Mouse (Mus musculus): ENCODE results near the gene Tufm.
"Not testable (repeated sequence)": the region's sequence is repeated elsewhere in the genome, so short reads cannot be mapped to it uniquely, and the experiment has no call there.

Gene Tufm

GRCm38 (mm10) chr7:126465246-126466030 is 21.7 kb upstream of the Tufm start:
- DNase-seq (ENCODE audit: low spot score in 2 of 2), result no peak

DNA sequence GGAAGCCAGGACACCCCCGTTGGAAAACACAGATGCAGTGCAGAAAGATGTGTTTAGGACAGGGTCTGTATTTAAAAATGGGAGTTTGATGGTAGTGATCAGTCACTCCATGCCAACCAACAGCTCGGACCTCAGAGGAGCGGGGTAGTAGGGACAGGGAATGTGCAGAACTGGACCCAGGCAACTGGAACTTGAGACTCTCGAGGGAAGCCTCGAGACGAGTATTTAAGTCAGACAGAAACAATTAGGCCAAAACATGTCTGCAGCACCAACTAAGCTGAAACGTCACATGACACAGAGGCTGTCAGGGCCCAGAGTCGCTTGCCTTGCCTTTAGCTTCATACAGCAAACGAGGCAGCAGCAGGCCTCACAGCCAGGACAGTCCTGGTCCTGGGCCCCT is 21.0 kb upstream of the Tufm start:
- no peak for DNase-seq (ENCODE audit: low spot score in 2 of 2)

GRCm38 (mm10) chr7:126466707-126467106 is 20.5 kb upstream of the Tufm start:
- DNase-seq (ENCODE audit: low spot score in 2 of 2), result no peak

GRCm38 (mm10) chr7:126467271-126467670 is 19.9 kb upstream of the Tufm start:
- peak in 1 of 2 experiments; percentile 67 for DNase-seq (ENCODE audit: low spot score in 2 of 2)

DNA sequence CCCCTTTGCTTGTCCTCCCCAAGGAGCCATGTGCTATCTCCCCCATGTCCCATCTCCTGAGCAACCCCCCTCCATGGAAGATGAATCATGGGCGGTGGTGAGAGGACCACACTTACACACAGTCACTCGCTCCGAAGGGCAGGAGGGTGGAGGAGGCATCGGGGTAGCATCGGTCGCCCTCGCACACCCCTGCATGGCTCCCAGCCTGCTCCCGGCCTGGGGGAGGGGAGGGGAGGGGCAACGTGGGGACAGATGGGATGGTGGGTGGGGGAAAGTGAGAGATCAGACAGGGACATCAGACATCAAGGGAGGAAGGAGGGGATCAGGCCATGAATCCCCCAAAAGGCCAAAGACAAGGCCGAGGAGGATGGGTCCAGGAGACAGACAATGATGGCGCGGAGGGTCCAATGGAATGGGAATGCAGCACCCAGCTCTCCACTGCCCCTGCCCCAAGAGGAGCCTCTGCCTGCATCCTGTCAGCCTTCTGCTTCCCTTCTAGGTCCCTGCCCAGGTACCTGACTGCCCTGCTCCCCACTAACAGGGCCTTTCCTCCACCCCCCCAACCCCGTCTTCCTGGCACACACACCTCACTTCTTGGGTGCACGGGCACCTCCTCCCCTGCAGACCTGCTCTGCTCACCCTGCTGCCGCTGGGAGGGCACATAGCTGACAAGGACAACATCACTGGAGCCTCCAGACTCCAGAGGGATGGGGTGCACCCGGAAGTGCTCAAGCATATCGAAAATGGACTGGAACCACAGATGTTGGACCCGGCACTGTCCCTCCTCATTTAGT is 19.1 kb upstream of the Tufm start:
- DNase-seq (ENCODE audit: low spot score in 2 of 2), result no peak

DNA sequence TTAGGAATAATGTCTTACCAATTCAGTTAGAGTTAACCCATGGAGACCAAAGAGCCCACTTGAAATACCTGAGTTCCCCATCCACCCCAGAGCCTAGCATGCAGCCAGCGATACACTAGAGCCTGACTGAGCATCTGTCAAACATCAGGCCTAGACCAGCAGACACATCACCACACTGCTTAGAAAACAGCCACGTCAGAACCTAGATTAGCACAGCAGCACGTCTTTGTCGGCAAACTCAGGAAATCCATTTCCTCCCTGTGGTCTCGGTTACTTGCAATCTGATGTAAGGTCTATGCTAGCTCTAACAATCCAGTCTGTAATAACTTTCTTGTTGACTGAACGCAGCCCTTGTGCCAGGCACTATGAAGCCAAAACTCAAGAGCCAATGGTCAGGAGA is 17.1 kb upstream of the Tufm start:
- peak; percentile 36 to 55 for DNase-seq (ENCODE audit: low spot score in 2 of 2)

DNA sequence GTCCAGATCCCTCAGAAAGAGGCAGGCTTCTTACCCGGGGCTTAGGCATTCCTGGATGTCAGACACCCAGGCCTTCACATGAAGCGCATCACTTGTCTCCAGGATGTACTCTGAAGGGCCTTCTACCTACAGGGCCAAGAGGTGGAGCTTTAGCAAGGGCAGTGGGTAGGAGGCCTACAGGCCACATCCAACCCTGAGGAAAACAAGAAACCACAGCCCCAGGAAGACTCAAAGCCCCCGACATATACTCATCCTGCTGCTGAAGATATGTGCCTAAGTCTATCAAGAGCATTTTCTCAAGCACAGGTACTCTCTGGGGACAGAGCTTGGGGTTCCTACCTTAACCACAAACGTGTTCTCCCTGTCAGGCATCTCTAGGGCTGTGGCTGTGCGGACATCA is 15.8 kb upstream of the Tufm start:
- DNase-seq (ENCODE audit: low spot score in 2 of 2), result no peak

DNA sequence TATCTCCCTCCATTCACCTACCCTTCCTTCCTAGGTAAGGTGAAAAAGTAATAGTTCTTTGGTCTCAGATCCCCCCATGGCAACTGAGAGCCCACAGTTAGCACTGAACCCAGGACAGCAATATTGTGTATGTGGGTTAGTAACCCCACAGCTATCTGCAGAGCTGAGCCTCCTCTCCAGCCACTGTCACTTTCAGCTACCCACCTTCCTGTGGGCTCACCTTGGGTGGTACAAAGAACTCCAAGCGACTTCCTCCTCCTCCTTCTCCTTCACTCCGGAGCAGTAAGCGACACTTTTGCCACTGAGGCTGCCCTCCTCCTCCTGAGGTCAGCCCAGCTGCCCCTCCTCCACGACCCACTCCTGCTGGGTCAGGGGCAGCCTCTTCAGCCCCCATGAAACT is 15.3 kb upstream of the Tufm start:
- DNase-seq (ENCODE audit: low spot score in 2 of 2), result no peak

DNA sequence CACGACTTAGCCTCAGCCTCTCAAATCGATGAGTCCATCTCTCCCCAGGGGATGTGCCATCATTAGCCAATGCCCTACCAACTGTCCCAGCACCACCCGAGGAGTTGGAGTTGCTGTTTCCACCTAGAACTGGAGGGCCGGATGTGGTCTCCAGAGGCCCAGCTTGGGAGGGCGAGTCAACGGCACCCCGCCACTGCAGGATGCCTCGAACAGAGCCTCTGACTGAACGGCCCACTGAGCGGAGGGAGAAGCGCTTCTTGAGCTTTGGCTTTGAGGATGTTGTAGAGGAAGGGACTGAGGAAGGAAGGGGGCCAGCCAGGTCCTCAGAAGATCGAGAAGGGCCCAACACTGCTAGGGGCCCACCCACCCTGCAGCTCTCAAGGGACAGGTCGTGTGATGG is 14.9 kb upstream of the Tufm start:
- peak; percentile 72 to 74 for DNase-seq (ENCODE audit: low spot score in 2 of 2)

GRCm38 (mm10) chr7:126472713-126473112 is 14.4 kb upstream of the Tufm start:
- no peak for DNase-seq (ENCODE audit: low spot score in 2 of 2)

GRCm38 (mm10) chr7:126473470-126474086 is 13.6 kb upstream of the Tufm start:
- DNase-seq (ENCODE audit: low spot score in 2 of 2), result no peak

DNA sequence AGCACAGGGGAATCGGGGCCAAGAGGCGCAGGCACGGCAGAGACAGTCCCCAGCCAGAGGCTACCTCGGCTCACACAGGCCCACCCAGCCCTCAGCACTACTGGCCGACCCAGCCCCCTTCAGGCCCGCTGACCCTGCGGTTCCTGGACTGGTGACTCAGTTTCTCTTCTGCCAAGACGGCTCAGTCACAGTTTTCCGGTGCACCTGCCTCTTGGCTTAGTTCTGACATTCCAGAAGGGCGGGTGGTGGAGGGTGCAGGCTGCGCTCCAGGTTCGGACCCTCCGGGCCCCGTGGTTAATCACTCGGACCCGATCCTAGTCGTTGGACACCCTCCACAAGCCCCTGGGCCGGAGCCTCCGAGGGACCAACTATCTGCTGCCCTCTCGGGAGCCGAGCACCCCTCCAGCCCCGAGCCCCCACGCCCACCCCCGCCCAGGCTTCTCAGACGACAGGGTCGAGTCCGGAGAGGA is 12.6 kb upstream of the Tufm start:
- DNase-seq (ENCODE audit: low spot score in 2 of 2), result peak; percentile 34 to 50

- DNase-seq (ENCODE audit: low spot score in 2 of 2), result peak; percentile 89
Observed at GRCm38 (mm10) chr7:126474993-126475581, 12.1 kb upstream of the Tufm start, which contains the start of gene Sh2b1. TSS of gene Sh2b1 (minus strand) at chr7:126475424.

DNA sequence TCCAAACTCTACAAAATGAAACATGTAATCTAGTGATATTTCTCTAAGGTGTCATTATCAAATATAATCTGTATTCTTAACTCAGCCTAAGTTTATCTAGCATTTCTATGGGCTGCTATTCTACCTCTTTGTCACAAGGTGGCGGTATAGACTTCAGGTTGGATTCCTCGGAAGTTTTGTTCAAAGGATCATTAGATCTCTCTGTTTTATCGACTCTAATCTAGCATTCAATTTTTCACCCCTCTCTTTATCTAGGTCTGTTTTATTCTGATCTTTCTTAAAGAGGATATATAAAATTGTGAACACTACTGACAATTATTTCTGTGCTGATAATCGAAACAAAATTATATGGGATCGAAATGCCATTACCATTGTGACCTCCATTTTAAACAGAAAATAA is 5.5 kb upstream of the Tufm start:
- DNase-seq (ENCODE audit: low spot score in 2 of 2), result no peak

- no peak for DNase-seq (ENCODE audit: low spot score in 2 of 2)
Observed at GRCm38 (mm10) chr7:126482392-126482871, 4.7 kb upstream of the Tufm start.

DNA sequence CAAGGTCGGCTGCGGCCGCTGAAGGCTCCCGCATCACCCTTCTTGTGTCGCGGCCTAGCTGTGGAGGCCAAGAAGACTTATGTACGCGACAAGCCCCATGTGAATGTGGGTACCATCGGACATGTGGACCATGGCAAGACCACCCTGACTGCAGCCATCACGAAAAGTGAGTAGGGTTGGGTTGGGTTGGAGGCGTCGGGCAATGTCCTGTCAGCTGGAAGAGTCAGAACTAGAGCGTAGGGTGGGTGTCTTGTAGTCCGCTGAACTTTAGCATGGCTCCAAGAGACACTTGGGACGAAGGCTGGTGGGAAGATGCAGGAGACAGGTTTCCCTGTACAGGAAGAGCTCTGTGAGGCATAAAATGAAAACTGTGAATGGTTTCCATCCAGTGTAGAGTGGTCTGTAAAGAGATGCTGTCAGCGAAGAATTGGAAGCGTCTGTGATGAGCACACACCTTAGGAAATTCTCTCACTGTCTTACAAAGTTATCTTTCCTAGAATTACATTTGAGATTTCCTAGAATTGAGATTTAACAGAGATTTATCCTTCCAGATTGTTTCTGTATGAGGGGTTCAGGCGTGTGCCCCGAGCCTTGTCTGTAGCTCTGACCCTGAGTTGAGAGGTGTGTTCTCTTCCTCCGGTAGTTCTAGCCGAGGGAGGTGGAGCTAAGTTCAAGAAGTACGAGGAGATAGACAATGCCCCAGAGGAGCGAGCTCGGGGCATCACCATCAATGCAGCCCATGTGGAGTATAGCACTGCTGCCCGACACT is 640 bp downstream of the Tufm start:
- not testable (repeated sequence) for DNase-seq (ENCODE audit: low spot score in 2 of 2)

DNA sequence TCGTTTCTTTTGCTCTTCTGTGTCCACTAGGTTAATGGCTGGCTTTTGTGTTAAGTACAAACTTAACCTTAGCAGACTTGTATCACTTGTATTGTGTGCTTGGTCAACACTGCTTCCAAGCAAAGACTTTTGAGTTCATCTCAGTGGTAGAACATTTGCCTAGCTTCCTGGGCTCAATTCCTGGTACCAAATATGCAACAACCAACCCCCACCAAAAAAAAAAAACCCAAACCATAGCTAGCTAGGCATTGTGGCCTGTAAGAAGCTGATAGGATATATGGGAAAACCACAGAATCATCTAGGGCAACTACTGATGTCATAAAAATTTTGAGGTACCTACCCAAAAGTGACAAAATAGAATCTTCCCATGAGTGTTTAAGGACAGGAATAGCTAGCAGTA is 3.8 kb downstream of the Tufm start:
- DNase-seq (ENCODE audit: low spot score in 2 of 2), result no peak

- no peak for DNase-seq (ENCODE audit: low spot score in 2 of 2)
Observed at GRCm38 (mm10) chr7:126491973-126492372, 4.8 kb downstream of the Tufm start.

DNA sequence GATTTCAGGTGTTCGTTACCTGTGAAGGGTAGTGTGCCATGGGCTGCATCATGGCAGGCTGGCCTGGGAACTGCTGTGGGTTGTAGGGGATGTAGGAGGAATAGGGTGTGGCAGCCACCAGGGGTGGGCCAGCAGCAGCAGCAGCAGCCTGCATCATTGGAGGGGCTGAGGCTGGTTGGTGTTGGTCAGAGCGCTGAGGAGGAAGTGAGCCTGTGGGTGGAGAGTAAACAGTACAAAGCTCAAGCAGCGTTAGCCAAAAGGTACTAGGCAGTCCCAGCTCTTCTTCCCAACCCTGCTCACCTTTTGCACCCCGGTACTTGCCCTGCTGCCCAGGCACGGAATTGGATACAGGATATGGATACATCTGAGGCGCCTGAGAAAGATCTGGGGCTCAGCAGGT is 7.0 kb downstream of the Tufm start:
- no peak for DNase-seq (ENCODE audit: low spot score in 2 of 2)

DNA sequence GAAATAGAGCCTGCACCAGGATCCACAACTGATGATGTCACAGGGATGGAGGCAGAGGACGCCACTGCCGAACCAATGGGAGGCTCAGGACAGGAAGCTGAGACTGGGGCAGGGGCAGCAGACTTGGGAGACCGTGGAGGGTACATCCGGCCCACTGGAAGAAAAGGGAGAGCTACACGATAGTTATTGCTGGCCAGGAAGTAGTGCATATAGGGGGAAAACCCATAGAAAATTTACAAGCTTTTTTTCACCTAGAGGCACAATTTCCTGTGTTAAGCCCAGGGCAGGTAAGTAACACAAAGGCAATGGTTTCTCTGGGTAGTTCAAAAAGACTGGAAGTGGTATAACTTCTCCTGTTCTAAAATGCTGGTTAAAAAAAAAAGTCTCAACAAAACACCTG is 9.3 kb downstream of the Tufm start:
- no peak for DNase-seq (ENCODE audit: low spot score in 2 of 2)

- DNase-seq (ENCODE audit: low spot score in 2 of 2), result no peak
Observed at GRCm38 (mm10) chr7:126497966-126498365, 10.8 kb downstream of the Tufm start.

Measured in thymus, postnatal 10 days (tissue).